Mouse (Mus musculus) embryonic fibroblast, embryonic 13.5 days (primary cell): Measurements from ENCODE around the gene Mpzl2.

Source experiments
- CTCF ChIP-seq: IDR thresholded peaks from 2 replicates; pipeline ENCODE4 v1.5.1; 2011; ENCODE audit warnings: mild to moderate bottlenecking, control low read depth, low read length, moderate library complexity, borderline replicate concordance; ENCODE audit not compliant: insufficient read depth
- POLR2A ChIP-seq: IDR thresholded peaks from 2 replicates; pipeline ENCODE4 v1.6.1; 2011; ENCODE audit warnings: low read depth, mild to moderate bottlenecking, control low read depth, low read length, moderate library complexity

GRCm38 (mm10) chr9:45085741-45086690 lies 46.4 kb downstream of the Mpzl2 start:
- no peak for TF ChIP-seq CTCF
- TF ChIP-seq POLR2A = no peak
